Mouse (Mus musculus) megakaryocyte, adult 5-6 weeks (primary cell): Measurements from ENCODE around the gene Trpm3. TPM values are rescaled to one million over a fixed set of nuclear protein-coding genes. Genes with fewer than 3 reads are reported as not detected.

Experiments
- ATAC-seq: 2 replicates; pipeline ENCODE4 v1.8.0; 2016; ENCODE audit warnings: mild to moderate bottlenecking, inconsistent platforms; ENCODE audit not compliant: poor library complexity, severe bottlenecking
- total RNA-seq, 2 experiments: library from RNA; stranded (forward) in 1 of 2; stranded (reverse) in 1 of 2; fragments of 153-499, 151-499 nt in 1 of 2; fragments of 221-1000, 200-1000 nt in 1 of 2; gene quantifications; 2 replicates each; pipeline versions ENCODE4 v1.2.3 to v1.2.4; 2015 to 2017

The Trpm3 gene
- total RNA-seq, 2 experiments from 2014 or later, result 0.04 TPM; not detected in 1

DNA sequence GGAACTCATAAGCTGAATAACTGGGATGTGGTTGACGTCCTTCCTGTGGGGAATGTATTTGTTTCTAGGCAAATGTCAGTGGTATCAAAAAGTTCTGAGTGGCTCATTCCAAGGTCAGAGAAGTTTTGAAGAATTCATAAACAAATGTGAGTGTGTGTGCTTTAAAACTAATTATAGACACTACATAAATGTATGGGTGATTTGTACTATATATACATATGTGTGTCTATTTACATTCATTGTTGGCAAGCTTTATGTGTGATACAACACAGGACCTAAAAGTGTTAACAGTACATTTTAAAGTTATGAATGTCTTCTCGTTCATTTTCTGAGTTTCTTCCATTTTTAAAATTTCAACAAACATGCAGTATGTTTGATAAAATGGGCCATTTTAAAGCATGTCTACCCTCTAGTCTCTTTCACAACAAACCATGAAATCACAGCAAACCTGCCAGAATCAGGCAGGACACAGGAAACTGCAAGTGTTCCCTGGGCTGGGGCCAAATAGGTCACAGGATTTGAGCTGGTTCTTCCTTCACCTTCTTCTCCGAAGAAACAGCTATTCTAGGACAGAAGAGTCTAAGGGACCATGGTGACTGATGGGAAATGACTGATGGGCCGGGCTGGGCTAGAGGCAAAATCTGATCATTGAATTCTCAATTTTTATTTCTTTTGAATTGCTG is 334.3 kb downstream of the Trpm3 start:
- ATAC-seq, result no peak

DNA sequence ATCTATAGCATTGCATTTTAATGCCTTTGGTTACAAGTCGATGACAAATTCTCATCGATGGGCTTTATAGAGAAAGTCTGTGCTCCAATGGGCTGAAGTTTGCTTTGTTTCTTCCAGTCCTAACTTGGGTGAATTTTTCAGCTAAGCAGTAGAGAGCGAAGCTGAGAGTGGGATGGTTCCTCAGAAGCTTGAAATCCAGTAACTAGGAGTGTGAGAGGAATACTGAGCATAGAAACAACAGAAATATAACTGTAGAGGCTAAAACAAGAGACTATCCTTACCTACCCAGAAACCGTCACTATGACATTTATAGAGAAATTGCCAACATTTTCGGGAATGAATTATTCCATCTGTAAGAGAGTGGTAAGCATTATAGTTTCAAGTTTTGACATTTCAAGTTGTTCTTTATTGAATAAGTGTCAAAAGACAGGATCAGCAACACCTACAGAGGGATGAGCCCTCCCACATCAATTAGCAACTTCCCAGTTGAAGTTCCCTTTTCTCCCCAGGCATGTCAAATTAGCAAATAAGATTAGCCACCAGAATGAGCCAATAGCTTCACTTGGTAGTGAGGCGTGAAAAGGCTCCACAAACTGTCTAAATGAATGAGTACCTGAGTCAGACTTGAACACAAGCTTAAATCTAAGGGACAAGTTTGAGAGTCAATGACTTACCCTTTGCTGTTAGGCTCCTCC is 339.6 kb downstream of the Trpm3 start:
- ATAC-seq, result no peak

DNA sequence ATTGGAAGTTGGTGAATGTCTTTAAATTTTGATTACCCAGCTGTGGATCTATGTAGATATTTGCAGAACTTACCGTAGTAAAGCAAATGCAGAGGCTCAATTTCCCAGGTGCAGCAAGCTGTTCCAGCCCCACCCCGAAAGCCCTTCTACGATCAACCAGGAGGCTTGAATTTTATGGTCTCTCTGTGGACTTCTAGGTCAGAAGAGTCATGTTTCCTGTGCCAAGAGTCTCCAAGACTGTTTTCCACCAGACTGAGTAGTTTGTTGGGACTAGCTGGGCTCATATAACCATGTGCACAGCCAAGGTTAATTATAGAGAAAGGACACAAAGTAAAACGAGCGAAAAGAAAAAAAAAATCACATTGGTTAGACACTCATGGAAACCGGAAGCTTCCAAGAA is 364.6 kb downstream of the Trpm3 start:
- no peak for ATAC-seq

DNA sequence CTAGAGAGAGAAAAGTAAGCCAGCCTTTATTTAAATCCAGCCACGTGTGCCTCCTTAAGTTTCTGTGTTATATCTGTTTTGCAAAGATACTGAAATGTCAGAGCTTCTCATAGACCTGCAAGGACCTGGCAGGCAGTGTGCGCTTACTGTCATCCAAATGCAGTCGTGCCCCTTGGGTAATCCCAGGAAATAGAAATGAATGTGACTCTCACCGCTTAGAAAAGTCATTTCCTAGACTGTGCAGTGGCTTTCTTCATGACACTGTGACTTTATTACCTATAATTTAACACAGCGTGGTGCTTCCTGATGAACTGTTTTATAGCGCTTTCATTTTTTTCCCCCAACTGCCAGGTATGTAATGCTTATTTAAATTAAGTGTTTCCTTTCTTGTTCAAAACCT is 379.7 kb downstream of the Trpm3 start:
- ATAC-seq, result no peak

DNA sequence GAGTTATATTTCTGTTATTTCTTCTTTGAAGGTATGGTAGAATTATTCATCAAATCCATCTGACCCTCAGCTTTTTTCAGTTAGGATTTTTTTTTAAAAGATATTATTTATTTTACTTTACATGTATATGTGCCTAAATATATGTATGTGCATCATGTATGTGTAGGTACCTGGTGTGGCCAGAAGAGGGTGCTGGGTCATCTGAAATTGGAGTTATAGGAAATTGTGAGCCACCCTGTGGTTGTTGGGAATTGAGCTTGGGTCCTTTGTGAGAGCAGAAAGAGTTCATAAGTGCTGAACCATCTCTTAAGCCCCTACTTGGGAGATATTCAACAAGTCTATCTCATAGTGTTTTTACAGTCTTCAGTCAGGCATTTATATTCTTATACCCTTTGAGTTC is 389.1 kb downstream of the Trpm3 start:
- ATAC-seq, result no peak

DNA sequence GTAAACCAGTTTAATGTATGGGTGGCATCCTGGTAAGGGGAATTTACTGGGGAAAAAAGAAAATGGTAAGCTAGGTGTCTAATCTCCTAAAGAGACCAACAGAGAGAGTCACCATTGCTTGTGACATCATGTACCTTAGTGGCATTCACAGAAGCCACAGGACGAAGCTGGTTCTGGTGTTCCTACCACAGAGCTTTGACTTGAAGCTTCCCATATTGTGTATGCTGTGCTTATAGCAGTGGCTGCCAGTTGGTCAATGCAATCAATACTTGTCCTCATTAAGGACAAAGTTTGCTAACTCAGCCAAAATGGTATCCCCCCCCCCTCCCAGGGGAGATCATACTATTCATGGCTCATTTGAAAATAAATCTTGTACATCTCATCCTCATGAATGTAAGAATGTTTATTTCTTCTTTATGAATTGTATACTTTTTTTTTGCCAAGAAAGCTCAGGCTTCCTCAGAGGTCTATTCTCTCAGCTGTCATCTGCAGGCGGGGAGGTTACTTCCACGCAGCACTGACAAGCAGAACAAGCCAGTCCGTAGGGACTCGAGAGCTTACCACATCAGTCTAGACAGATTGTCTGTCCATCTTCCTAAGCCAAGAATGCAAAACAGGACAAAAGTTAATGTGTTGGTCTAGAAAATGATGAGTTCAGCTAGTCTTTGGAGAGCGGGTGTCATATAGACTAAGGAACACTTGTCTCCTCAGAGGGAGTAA is 404.3 kb downstream of the Trpm3 start:
- ATAC-seq, result no peak

DNA sequence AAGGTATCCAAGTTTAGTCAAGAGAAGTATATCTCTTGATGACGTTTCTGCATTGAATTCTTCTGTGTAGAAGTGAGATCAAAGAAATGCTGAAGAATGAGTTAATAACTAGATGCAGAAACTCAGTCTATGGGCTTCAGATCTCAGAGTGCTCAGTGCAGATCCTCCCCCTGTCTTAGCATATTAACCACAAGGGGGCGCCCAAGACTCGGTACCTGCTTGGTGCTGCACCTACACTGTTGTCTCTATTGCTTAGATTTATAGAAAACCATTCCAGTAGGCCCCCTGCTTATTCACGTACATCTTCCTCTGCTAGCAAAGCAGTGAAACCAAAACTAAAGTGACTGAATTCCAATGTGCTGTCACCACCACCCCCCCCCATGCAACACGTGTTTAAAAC is 413.3 kb downstream of the Trpm3 start:
- peak; percentile 68; the same call in 1 of the 2 replicates for ATAC-seq

DNA sequence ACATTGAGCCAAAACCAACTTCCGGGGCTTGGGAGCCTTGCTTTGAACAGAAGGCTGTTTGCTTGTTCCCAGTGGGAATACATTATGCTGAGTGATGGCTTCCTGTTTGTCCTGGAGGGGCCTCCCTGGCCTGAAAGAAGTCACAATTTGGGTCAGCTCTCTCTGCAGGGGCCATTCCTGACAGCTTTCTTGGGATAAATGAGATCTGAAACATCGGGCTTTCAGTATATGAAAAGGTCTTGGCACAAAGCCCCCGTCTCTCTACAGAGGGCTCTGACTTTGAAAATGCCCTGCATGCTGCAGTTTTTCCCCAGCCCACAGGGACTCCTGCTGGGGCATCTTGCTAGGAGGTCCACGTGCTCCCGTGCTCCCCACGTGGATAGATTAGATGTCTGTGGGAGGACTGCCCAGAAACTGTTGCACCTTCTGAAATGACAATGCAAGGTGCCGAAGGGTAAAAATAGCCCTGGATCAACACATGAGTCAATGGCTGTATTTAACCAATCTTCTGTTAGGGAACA is 415.6 kb downstream of the Trpm3 start:
- no peak for ATAC-seq

DNA sequence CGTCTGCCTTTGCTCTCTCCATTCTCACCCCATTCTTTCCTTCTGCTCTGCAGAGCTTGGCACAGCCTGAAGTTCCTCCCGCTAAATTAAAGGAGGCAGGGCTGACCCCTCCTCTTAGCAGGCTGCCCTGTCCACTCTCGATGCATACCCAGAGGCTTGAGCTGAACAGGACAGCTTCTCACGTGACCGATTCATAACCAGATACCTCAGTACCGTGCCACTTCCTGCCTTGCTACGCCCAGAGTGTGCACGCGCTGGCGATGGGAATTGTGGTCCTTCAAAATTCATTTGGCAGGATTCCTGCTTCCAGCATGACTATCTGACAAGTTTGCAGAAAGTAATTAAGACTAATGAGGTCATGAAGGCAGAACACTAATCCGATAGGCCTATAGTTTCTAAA is 433.6 kb downstream of the Trpm3 start:
- ATAC-seq, result no peak

DNA sequence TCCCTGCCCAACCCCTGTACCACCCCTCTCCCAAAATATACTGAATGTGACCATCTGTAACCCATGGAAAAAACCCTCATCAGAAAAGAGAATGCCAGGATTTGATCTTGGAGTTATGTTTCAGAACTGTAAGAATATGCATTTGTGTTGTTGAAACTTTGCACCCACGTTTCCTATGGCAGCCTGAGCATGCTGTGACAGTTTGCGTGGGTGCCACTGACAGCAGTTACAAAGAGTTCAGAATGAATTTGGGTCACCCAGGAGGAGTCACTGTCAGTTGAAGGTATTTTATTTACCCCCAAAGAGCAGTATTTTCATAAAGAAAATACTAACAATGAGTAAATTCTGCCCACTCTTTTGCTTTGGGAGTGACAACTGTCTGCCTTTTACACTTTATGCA is 434.0 kb downstream of the Trpm3 start:
- no peak for ATAC-seq

DNA sequence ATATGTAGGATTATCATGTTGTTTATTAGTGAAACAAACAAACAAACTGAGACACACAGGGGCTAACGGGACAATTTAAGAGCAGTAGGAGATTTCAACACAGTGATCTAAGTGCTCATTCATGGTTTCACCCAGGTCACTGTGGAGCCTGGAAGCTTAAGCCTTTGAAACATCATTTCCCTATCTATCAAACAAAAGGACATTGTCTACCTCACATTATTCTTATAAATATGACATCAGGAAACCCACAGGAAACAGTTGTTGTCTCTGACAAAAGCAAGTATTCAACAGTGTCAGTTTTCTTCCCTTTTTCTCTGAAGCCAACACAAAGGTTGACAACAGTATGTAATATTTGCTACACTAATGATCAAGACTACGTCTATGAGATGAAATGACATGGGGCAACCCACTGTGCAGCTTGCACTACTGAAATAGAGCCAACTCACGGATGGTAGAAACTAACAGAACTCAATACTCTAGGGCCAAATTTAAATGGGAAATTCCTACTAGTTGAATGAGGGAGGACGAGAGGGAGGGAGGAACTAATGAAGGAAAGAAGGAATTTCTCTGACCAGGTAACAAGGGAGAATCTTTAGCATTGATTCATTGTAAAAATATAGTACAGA is 443.4 kb downstream of the Trpm3 start:
- no peak for ATAC-seq

DNA sequence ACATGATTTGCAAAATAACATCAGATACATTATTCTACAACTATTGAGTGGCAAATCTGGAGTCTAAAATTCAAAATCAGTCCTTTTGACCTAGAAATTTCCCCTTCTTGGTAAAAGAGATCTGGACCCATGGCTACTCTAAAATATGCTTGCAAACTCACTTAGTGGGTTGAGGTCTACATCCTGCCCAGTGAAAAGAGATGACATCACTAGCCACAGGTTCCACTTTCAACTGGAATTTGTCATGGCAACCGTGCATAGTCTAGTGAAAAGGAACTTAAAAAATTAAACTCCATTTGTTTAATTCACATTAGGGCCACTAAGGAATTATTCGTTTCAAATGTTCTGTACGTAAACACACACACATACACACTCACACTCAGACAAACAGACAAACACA is 455.6 kb downstream of the Trpm3 start:
- ATAC-seq, result no peak

DNA sequence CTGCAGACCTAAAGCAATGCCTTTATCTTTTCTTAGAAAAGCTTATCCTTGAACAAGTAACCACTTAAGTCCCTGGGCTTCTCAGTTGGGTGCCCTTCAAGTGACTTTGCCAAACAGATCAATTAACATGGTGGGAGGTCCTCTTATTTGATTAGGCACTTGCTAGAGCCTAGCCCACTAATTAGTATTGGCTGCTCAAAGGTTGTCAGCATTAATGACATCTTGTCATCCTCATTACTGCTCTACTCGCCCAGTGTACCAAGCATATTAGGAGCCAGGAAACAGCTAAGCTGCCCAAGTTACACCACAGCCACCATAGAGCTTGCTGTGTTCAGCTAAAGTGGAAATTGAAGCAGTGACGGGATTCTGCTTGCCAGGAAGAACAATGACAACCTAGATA is 456.4 kb downstream of the Trpm3 start:
- no peak for ATAC-seq

DNA sequence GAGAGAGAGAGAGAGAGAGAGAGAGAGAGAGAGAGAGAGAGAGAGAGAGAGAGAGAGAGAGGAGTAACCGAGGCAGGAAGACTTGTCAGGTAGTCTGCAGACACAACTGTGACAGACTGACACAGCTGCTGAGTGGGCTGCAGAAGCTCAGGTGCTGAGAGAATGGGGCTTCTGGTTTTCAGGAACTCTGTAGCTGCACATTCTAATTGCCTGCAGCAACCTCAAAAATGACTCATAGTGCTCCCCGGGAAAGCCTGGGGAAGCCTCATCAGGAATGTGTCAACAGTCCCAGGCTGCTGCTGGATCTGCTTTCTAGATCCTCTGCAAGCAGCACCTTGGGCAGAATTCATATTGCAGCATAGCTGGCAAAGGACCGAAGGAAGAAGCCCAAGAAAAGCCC is 457.9 kb downstream of the Trpm3 start:
- no peak for ATAC-seq

DNA sequence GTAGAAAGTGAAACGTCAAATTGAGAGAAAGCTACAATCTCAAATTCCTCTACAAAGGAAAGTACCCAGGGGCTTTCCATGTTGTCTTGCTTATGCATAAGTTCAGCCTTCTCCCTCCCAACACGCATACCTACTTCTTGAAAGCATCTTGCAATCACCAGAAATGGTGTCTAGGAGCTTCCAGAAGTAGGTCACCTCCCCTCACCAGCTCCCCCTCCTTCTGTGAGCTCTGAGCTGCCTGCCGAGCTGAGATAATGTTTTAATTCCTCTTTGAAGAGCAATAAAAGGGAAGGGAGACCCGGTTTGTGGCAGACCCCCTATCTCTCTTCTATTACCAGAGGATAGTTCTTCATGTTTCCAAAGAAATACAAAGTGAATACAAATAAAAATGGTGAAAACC is 465.5 kb downstream of the Trpm3 start:
- ATAC-seq, result no peak

DNA sequence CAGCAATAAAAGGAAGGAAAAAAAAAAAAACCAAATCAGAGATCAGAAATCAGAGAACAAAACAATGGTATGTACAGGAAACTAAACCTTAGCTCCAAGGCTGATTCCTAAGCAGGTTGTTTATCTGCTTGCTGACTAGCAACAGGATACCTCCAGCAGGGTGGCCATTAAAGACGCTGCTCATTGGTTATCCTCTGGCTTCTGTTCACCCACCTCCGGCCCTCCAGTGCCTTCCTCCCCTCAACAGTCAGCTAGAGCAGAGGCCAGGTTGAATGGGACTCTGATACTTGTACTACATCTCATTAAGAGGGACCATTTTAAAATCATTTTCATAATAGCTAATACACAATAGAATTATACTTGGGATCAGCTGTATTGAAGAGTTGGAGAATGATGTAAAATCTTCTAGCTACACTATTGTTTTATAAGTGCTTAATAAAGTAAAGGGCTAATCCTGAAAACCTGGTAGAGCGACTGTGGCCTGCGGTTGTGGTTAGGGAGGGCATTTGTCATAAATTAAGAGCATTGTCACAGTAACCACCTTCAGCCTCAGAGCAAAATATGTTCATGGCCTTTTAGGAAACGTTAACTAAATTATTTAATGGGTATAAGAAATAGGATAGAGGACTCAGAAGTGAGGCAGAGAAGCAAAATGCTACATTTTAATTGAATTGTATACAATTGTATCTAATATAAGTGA is 469.3 kb downstream of the Trpm3 start:
- ATAC-seq, result no peak

DNA sequence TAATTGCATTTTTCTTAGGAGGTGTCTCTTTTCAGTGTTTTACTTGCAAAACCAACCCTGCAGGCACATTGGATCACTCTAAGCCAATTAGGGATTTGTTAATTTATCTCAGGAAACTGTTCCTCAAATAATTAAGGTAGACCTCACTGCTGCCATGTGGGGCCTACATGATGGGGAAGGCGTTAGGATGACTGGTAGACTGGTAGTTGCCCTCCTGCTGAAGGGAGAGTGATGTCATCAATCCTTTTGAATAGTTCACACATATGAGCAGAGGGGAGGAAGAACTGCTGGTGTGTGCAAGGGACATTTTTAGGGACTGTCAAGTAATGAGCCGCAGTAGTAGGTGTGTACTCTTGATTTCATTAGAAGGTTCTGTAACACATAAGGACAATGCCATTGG is 472.8 kb downstream of the Trpm3 start:
- ATAC-seq, result no peak

DNA sequence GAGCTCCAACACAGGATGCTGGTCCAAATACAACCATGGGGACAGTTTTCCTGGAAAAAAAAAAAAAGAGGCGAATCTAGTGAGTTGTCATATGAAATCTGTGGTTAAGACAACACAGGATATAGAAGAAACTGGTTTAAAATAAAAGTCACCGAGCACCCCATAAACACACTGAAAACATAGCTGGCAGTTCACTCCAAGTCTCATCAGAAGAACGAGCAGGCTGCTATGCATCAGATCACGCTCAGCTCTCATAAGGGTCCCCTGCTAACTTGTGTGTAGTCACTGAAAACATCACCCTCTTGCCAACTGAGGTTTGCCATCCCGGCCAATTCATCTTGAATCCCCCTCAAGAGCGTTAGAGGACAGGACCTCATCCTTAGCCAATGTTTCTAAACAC is 476.5 kb downstream of the Trpm3 start:
- ATAC-seq, result no peak

DNA sequence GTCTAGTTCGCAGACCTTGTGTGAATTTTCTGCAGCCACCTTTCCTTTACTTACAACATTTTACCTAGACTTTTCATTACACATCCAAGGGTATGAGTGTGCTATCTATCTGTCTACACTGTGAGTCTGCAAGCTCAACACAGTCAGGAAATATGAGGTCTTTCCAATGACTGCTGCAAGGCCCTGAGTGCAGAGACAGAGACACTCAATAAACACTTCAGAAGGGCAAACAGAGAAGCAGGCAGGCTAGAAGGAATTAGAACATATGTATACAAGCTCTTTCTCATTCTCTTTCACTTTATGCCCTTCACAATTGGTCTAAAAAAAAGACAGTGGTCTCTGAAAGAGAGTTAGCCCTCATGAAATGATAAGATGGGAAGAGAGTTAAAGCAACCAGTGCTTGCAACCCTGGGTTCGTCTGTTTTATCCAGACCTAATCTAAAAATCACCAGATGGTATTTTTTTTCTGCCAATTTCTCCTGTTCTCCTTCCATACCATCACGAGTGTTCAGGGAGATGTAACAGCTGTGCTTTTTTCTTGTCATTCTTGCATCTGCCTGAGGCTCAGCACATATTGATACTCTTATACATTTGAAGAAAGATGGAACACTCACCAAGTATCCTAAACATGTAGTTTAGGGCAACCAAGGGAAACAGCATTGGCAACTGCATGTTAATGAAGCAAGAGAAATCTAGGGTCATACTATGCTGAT is 486.1 kb downstream of the Trpm3 start:
- no peak for ATAC-seq

DNA sequence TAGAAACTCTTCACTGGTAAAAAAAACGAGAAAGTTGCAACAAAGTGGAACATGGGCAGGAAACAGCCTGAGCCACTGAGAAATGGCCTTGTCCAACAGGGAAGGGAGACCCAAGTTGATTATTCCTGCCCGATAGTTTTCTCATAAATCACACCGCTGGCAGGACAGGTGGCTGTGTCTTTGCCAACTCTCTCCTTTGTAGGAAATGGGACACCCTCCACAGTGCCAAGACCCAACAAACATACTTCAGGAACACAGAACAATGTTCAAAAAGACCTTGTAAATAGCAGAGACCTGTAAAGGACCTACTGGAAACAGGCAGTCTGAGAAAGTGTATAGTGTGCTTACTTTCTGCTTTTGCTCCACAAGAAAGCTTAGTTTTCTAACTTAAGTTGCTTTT is 490.0 kb downstream of the Trpm3 start:
- no peak for ATAC-seq
